Mouse (Mus musculus) G1E (cell line): ENCODE measurements around the gene Cpne9.

Experiments
- CTCF ChIP-seq: IDR thresholded peaks from 2 replicates; pipeline ENCODE4 v1.5.1; 2012; ENCODE audit warnings: low read depth, low read length, inconsistent platforms, mixed read lengths
- POLR2AphosphoS5 ChIP-seq: IDR thresholded peaks from 2 replicates; pipeline ENCODE4 v1.6.1; 2012; ENCODE audit warnings: low read depth, low read length, inconsistent platforms; ENCODE audit not compliant: insufficient replicate concordance
- TAL1 ChIP-seq: conservative IDR thresholded peaks from 2 replicates; pipeline ENCODE4 v1.6.1; 2012; ENCODE audit warnings: low read depth, low read length, inconsistent platforms, mixed read lengths

- TF ChIP-seq CTCF = no peak
- no peak for TF ChIP-seq POLR2AphosphoS5
- TF ChIP-seq TAL1 = no peak
Observed at GRCm38 (mm10) chr6:113342297-113342696, 60.2 kb downstream of the Cpne9 start.
